Mouse (Mus musculus): ENCODE data around the gene Efcab12.
A peak's percentile ranks its signal among the peaks of the same experiment; 100 is the strongest.

The Efcab12 gene

GRCm38 (mm10) chr6:115838745-115839144, 533 bp upstream of the Efcab12 start:
- DNase-seq, result no peak

GRCm38 (mm10) chr6:115833861-115834260, 4.4 kb downstream of the Efcab12 start:
- no peak for DNase-seq

GRCm38 (mm10) chr6:115832152-115832850, 5.9 kb downstream of the Efcab12 start:
- no peak for DNase-seq

- no peak for DNase-seq
Measured at GRCm38 (mm10) chr6:115830779-115831601, 7.2 kb downstream of the Efcab12 start.

GRCm38 (mm10) chr6:115823850-115824464, 14.3 kb downstream of the Efcab12 start:
- DNase-seq, result peak; percentile 27 to 35

- no peak for DNase-seq
Measured at GRCm38 (mm10) chr6:115821216-115821993, 16.8 kb downstream of the Efcab12 start.

GRCm38 (mm10) chr6:115818129-115818528, 20.1 kb downstream of the Efcab12 start:
- no peak for DNase-seq

GRCm38 (mm10) chr6:115815041-115815440, 23.2 kb downstream of the Efcab12 start:
- no peak for DNase-seq

GRCm38 (mm10) chr6:115814104-115814503, 24.1 kb downstream of the Efcab12 start:
- DNase-seq, result peak; percentile 54 to 68

GRCm38 (mm10) chr6:115811606-115812005, 26.6 kb downstream of the Efcab12 start:
- DNase-seq, result no peak

- peak; percentile 86 for DNase-seq
Measured at GRCm38 (mm10) chr6:115808488-115809231, 29.6 kb downstream of the Efcab12 start, which contains the start of gene Rpl32. Rpl32 (minus strand) TSS chr6:115808747.

GRCm38 (mm10) chr6:115808196-115808487, 30.1 kb downstream of the Efcab12 start:
- peak in 1 of 2 experiments; percentile 19 for DNase-seq

GRCm38 (mm10) chr6:115807464-115808195, 30.6 kb downstream of the Efcab12 start:
- no peak for DNase-seq

GRCm38 (mm10) chr6:115804432-115805192, 33.6 kb downstream of the Efcab12 start:
- no peak for DNase-seq

- peak; percentile 59 to 71 for DNase-seq
Measured at GRCm38 (mm10) chr6:115803541-115804382, 34.5 kb downstream of the Efcab12 start.

- DNase-seq, result peak; percentile 35 to 56
Measured at GRCm38 (mm10) chr6:115801811-115802210, 36.4 kb downstream of the Efcab12 start.

GRCm38 (mm10) chr6:115792691-115793215, 45.5 kb downstream of the Efcab12 start:
- DNase-seq, result no peak

GRCm38 (mm10) chr6:115791842-115792686, 46.1 kb downstream of the Efcab12 start:
- peak; percentile 32 to 38 for DNase-seq

All from lung, adult 18-20 months (tissue).